In genomic region chr7:116184358-116185057, GRCm38 (mm10) we compare ENCODE assay signal across 13 mouse cellular contexts.
A peak's percentile ranks its signal among the peaks of the same experiment; 100 is the strongest.
DNase-seq lines count a peak whose midpoint lies in the region; ATAC-seq lines count a peak whose summit lies in the region.
"Had no signal": no experiment of that assay in that cellular context is flagged by ENCODE, and none has a peak within 500 bp of the region (broad histone marks: within the 10 kb centered on the region; RNA-seq: fewer than 3 reads in every experiment).

No protein-coding gene starts in this region.

- H3K4me1 ChIP-seq in heart, embryonic 15.5 days (replicated peaks), result peaks cover 74% of the 10 kb centered on the region
- peaks cover 48% of the 10 kb centered on the region for H3K4me1 ChIP-seq in hindbrain, embryonic 15.5 days (replicated peaks)
- H3K4me1 ChIP-seq in midbrain, embryonic 13.5 days (replicated peaks), result peaks cover 41% of the 10 kb centered on the region
- H3K4me1 ChIP-seq: megakaryocyte, embryonic 14.5 days had no signal

- no peaks in the 10 kb centered on the region for H3K9me3 ChIP-seq in heart, embryonic 15.5 days (replicated peaks)
- H3K9me3 ChIP-seq in hindbrain, embryonic 15.5 days, result no peaks in the 10 kb centered on the region
- no peaks in the 10 kb centered on the region for H3K9me3 ChIP-seq in midbrain, embryonic 13.5 days
- H3K9me3 ChIP-seq: megakaryocyte, embryonic 14.5 days had no signal

- DNase-seq in heart, adult 11 months, result no peak
- DNase-seq in embryo, embryonic 10.5 days (ENCODE audit: low spot score), result peak; percentile 47
- DNase-seq in cerebellum, adult 8-10 months, result no peak
- no peak for DNase-seq in frontal cortex, postnatal 10 days (ENCODE audit: low spot score in 2 of 2)
- DNase-seq: cerebellum, adult 9-10 months; right cerebral cortex, postnatal 4 days; thymus, adult 2 months had no signal

- H3K27ac ChIP-seq in heart, embryonic 15.5 days, result peak overlapping the region; percentile 3
- no peak overlapping the region for H3K27ac ChIP-seq in hindbrain, embryonic 15.5 days (replicated peaks)
- peak overlapping the region; percentile 73 for H3K27ac ChIP-seq in midbrain, embryonic 13.5 days

- H3K9ac ChIP-seq in heart, embryonic 15.5 days, result no peak overlapping the region
- H3K9ac ChIP-seq in hindbrain, embryonic 15.5 days, result no peak overlapping the region
- H3K9ac ChIP-seq in midbrain, embryonic 13.5 days (replicated peaks), result peak overlapping the region; percentile 15; the same call in 1 of the 2 replicates

- no peaks in the 10 kb centered on the region for H3K27me3 ChIP-seq in heart, embryonic 15.5 days
- H3K27me3 ChIP-seq in hindbrain, embryonic 15.5 days, result no peaks in the 10 kb centered on the region
- H3K27me3 ChIP-seq in midbrain, embryonic 13.5 days, result no peaks in the 10 kb centered on the region

- no peaks in the 10 kb centered on the region for H3K36me3 ChIP-seq in heart, embryonic 15.5 days
- no peaks in the 10 kb centered on the region for H3K36me3 ChIP-seq in hindbrain, embryonic 15.5 days
- no peaks in the 10 kb centered on the region for H3K36me3 ChIP-seq in midbrain, embryonic 13.5 days

- 35% methylated on average over 11 of the region's 11 CpGs for WGBS in heart, embryonic 15.5 days
- WGBS in hindbrain, embryonic 15.5 days, result 11% methylated on average over 11 of the region's 11 CpGs
- WGBS in midbrain, embryonic 13.5 days, result 11% methylated on average over 11 of the region's 11 CpGs

- H3K4me2 ChIP-seq in heart, embryonic 15.5 days, result no peak overlapping the region
- no peak overlapping the region for H3K4me2 ChIP-seq in hindbrain, embryonic 15.5 days
- H3K4me2 ChIP-seq in midbrain, embryonic 13.5 days (replicated peaks), result peak overlapping the region; percentile 12
- H3K4me2 ChIP-seq: liver, embryonic 11.5 days had no signal

- no peak overlapping the region for H3K4me3 ChIP-seq in heart, embryonic 15.5 days
- no peak overlapping the region for H3K4me3 ChIP-seq in hindbrain, embryonic 15.5 days
- no peak overlapping the region for H3K4me3 ChIP-seq in midbrain, embryonic 13.5 days (replicated peaks)
- H3K4me3 ChIP-seq: megakaryocyte, embryonic 14.5 days had no signal

- ATAC-seq in heart, embryonic 15.5 days (replicated peaks; ENCODE audit: insufficient number of reproducible peaks, insufficient read depth, low FRiP score, low read depth), result no peak
- peak; percentile 35; the same call in 1 of the 2 replicates for ATAC-seq in hindbrain, embryonic 15.5 days (ENCODE audit: low FRiP score, low read depth)
- peak; percentile 44 for ATAC-seq in midbrain, embryonic 13.5 days
- no peak for ATAC-seq in frontal cortex, adult (ENCODE audit: low TSS enrichment)

Comparison
In these comparisons a context has a peak if more than half of its experiments do, and no peak if none do; other contexts are left out.
1. ATAC-seq: peak in hindbrain, embryonic 15.5 days (single experiment) and midbrain, embryonic 13.5 days (single experiment); none in heart, embryonic 15.5 days (single experiment) and frontal cortex, adult (single experiment).